Comparison of ENCODE assay signal across 9 mouse cellular contexts in the genomic region with DNA sequence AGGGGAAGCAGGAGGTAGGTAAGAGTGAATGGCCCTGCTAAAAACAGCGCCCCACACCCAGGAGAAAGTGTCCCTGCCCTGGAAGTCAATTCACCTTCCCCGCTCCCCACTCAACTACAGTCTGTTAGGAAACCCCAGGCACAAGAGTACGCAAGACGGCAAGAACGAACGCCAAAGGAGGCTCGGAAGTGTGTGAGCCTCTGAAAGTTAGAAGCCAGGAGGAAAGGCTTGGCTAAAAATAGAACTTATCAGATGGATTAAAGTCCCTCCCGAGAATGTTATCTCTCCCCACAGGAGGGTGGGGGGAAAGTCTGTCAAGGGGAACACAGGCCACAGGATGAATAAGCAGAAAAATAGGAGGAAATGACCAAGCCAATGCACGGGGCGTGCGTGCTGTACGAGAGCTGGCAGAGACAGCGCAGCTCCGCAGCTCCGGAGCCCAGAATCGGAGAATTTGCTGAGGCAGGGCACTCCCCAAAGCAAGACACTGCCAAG. TPM values are rescaled to one million over a fixed set of nuclear protein-coding genes. Genes with fewer than 3 reads are reported as not detected.
DNase-seq lines count a peak whose midpoint lies in the region; ATAC-seq and TF ChIP-seq lines count a peak whose summit lies in the region.
"Had no signal": no experiment of that assay in that cellular context is flagged by ENCODE, and none has a peak within 500 bp of the region (broad histone marks: within the 10 kb centered on the region; RNA-seq: fewer than 3 reads in every experiment).

No protein-coding gene starts in this region.

- no peaks in the 10 kb centered on the region for H3K36me3 ChIP-seq in erythroblast, embryonic 14.5 days (ENCODE audit: control insufficient read depth)
- H3K36me3 ChIP-seq in heart, embryonic 11.5 days (ENCODE audit: control insufficient read depth, insufficient read depth, low read length), result no peaks in the 10 kb centered on the region
- H3K36me3 ChIP-seq in kidney, embryonic 14.5 days (ENCODE audit: control insufficient read depth, insufficient read depth, low read length), result no peaks in the 10 kb centered on the region
- H3K36me3 ChIP-seq in small intestine, adult 2 months (ENCODE audit: control insufficient read depth, insufficient read depth, low read length), result no peaks in the 10 kb centered on the region

- 0% methylated on average over 16 of the region's 16 CpGs for WGBS in heart, embryonic 11.5 days (ENCODE audit: insufficient replicate concordance)
- under 1% methylated on average over 16 of the region's 16 CpGs for WGBS in kidney, embryonic 14.5 days
- WGBS in small intestine, adult 2 months, result under 1% methylated on average over 16 of the region's 16 CpGs

- no peaks in the 10 kb centered on the region for H3K9me3 ChIP-seq in erythroblast, embryonic 14.5 days (ENCODE audit: control insufficient read depth, low read length)
- H3K9me3 ChIP-seq in heart, embryonic 11.5 days (replicated peaks; ENCODE audit: control insufficient read depth, low read length), result no peaks in the 10 kb centered on the region
- no peaks in the 10 kb centered on the region for H3K9me3 ChIP-seq in kidney, embryonic 14.5 days (ENCODE audit: control insufficient read depth, low read length)

- peak overlapping the region; percentile 76 for H3K4me2 ChIP-seq in heart, embryonic 11.5 days
- peak overlapping the region; percentile 57 for H3K4me2 ChIP-seq in kidney, embryonic 14.5 days (replicated peaks; ENCODE audit: low read depth, low read length)

- TF ChIP-seq POLR2A in small intestine, adult 2 months (IDR thresholded peaks at IDR 0.05; ENCODE audit: low read depth, low read length), result no peak

- peaks cover 45% of the 10 kb centered on the region for H3K4me1 ChIP-seq in erythroblast, embryonic 14.5 days (ENCODE audit: control insufficient read depth)
- peaks cover 15% of the 10 kb centered on the region for H3K4me1 ChIP-seq in heart, embryonic 11.5 days (ENCODE audit: control insufficient read depth, insufficient read depth, low read length)
- peaks cover 8% of the 10 kb centered on the region; the same call in 1 of the 2 replicates for H3K4me1 ChIP-seq in kidney, embryonic 14.5 days (ENCODE audit: control insufficient read depth, insufficient read depth, low read length)
- H3K4me1 ChIP-seq in small intestine, adult 2 months (ENCODE audit: control insufficient read depth, insufficient read depth, insufficient read length, low read length), result peaks cover 5% of the 10 kb centered on the region; the same call in 1 of the 2 replicates

- peak overlapping the region; percentile 66 for H3K9ac ChIP-seq in heart, embryonic 11.5 days (ENCODE audit: low read depth, low read length)
- H3K9ac ChIP-seq in kidney, embryonic 14.5 days (ENCODE audit: low read depth, low read length), result peak overlapping the region; percentile 23; the same call in 1 of the 2 replicates

- peak; percentile 31 for DNase-seq in lung, postnatal 14 days

- peak overlapping the region; percentile 35 for H3K4me3 ChIP-seq in erythroblast, embryonic 14.5 days (replicated peaks)
- peak overlapping the region; percentile 42 for H3K4me3 ChIP-seq in heart, embryonic 11.5 days (ENCODE audit: low read depth, low read length)
- H3K4me3 ChIP-seq in kidney, embryonic 14.5 days (ENCODE audit: low read length), result peak overlapping the region; percentile 33
- H3K4me3 ChIP-seq in small intestine, adult 2 months (ENCODE audit: low read depth, low read length), result peak overlapping the region; percentile 54

- H3K27ac ChIP-seq in heart, embryonic 11.5 days (ENCODE audit: low read depth, low read length), result peak overlapping the region; percentile 84
- H3K27ac ChIP-seq in kidney, embryonic 14.5 days (ENCODE audit: low read depth, low read length), result peak overlapping the region; percentile 24; the same call in 1 of the 2 replicates
- H3K27ac ChIP-seq in small intestine, adult 2 months (ENCODE audit: insufficient read depth, low read depth, low read length), result peak overlapping the region; percentile 98

- no peak for TF ChIP-seq CTCF in small intestine, adult 2 months (IDR thresholded peaks at IDR 0.05; ENCODE audit: extremely low read depth, insufficient read length, insufficient replicate concordance, low read depth, low read length)

- peaks cover 28% of the 10 kb centered on the region for H3K27me3 ChIP-seq in erythroblast, embryonic 14.5 days (ENCODE audit: control insufficient read depth)
- H3K27me3 ChIP-seq in heart, embryonic 11.5 days (ENCODE audit: control insufficient read depth, insufficient read depth, low read length), result no peaks in the 10 kb centered on the region; the same call in 1 of the 2 replicates
- no peaks in the 10 kb centered on the region; the same call in 1 of the 2 replicates for H3K27me3 ChIP-seq in kidney, embryonic 14.5 days (ENCODE audit: control insufficient read depth, insufficient read depth, low read length)
- H3K27me3 ChIP-seq in small intestine, adult 2 months (ENCODE audit: control insufficient read depth, insufficient read depth, low read length), result no peaks in the 10 kb centered on the region
- H3K27me3 ChIP-seq: Patski had no signal

- ATAC-seq in erythroblast, adult 5-6 weeks (replicated peaks; ENCODE audit: low FRiP score, poor library complexity, severe bottlenecking), result no peak; the same call in 1 of the 2 replicates
- peak; percentile 87 for ATAC-seq in common myeloid progenitor, adult 5-6 weeks (replicated peaks; ENCODE audit: low read depth, poor library complexity, severe bottlenecking)
- ATAC-seq in heart, embryonic 11.5 days (replicated peaks; ENCODE audit: insufficient number of reproducible peaks, low FRiP score, low TSS enrichment), result peak; percentile 87
- ATAC-seq in kidney, embryonic 14.5 days (ENCODE audit: low FRiP score, low TSS enrichment), result no peak; the same call in 1 of the 2 replicates
- ATAC-seq in inflammation-experienced regulatory T-cells, adult 6 months, result no peak
- ATAC-seq: Patski had no signal

RNA-seq across cellular contexts. Expression of gene Egln3, which starts 41.0 kb away (rescaled TPM):
- polyA plus RNA-seq in erythroblast, embryonic 14.5 days (2012), result not detected in 2 replicates
- total RNA-seq in erythroblast, adult 5-6 weeks (2015; ENCODE audit: low replicate concordance), result 2.5 and 13.6 TPM in 2 replicates
- total RNA-seq in erythroblast, adult 5-6 weeks (2017; ENCODE audit: low replicate concordance), result 0.14 and 2.6 TPM in 2 replicates
- 18.4 and 30.1 TPM in 2 replicates for total RNA-seq in common myeloid progenitor, adult 5-6 weeks (2017)
- 6.8 and 7.9 TPM in 2 replicates for polyA plus RNA-seq in heart, embryonic 11.5 days (2014; fragmentation: Nextera tagmentation; extraction: Ambion mirVana)
- polyA plus RNA-seq in kidney, embryonic 14.5 days (2014; fragmentation: Nextera tagmentation; extraction: Ambion mirVana), result 13.5 and 14.5 TPM in 2 replicates
- 26.9 and 51.8 TPM in 2 replicates for polyA plus RNA-seq in small intestine, adult 2 months (2012; rRNA removed)
- polyA plus RNA-seq in inflammation-experienced regulatory T-cells, adult 6 months (2017; shearing (Covaris generic)), result 1 to 10 TPM in 2 of 3 experiments, under 1 TPM in 1; 0.70 to 2.2 (median 2.0) TPM

Comparison
In these comparisons a context has a peak if more than half of its experiments do, and no peak if none do; other contexts are left out.
1. ATAC-seq: peak in common myeloid progenitor, adult 5-6 weeks (single experiment) and heart, embryonic 11.5 days (single experiment); none in erythroblast, adult 5-6 weeks (single experiment), kidney, embryonic 14.5 days (single experiment) and inflammation-experienced regulatory T-cells, adult 6 months (single experiment).
2. H3K27ac ChIP-seq: peak in every context shown above with its lines; median percentile 98 in small intestine, adult 2 months; 84 in heart, embryonic 11.5 days; 24 in kidney, embryonic 14.5 days.
3. Peak in every context shown above with its lines, with median percentiles within 50 percentile points of each other: H3K4me3 ChIP-seq.